Mouse (Mus musculus) forebrain, embryonic 10.5 days (tissue): ENCODE results near the gene Mtg1. TPM values are rescaled to one million over a fixed set of nuclear protein-coding genes. Genes with fewer than 3 reads are reported as not detected.

ENCODE experiments used
- polyA plus RNA-seq: library from polyadenylated mRNA; unstranded; fragments of >200 nt; fragmentation: Nextera tagmentation; extraction: Ambion mirVana; gene quantifications from 2 replicates; pipeline ENCODE4 v1.2.1, GENCODE M21; 2016

Mtg1 gene
- polyA plus RNA-seq, 1 experiment from 2014 or later, result 33.9 TPM

Other genes starting within 250 kb of the Mtg1 start
- 0.26 and 0.33 TPM in 2 replicates for gene Kndc1, start 242.9 kb upstream of the Mtg1 start, polyA plus RNA-seq
- gene Utf1, start 193.8 kb upstream of the Mtg1 start, polyA plus RNA-seq, result 0.25 TPM in 1 of 2 replicates, not detected in the other
- 0.67 and 0.91 TPM in 2 replicates for gene 6430531B16Rik, start 158.8 kb upstream of the Mtg1 start, polyA plus RNA-seq
- gene Adam8, start 145.0 kb upstream of the Mtg1 start, polyA plus RNA-seq, result 1.6 and 2.4 TPM in 2 replicates
- gene Zfp511, start 101.2 kb upstream of the Mtg1 start, polyA plus RNA-seq, result 39.2 and 41.7 TPM in 2 replicates
- 80.6 and 81.1 TPM in 2 replicates for gene Tubgcp2, start 100.9 kb upstream of the Mtg1 start, polyA plus RNA-seq
- 0.31 and 0.69 TPM in 2 replicates for gene Msx3, start 88.5 kb upstream of the Mtg1 start, polyA plus RNA-seq
- gene Caly, start 55.0 kb upstream of the Mtg1 start, polyA plus RNA-seq, result 0.58 and 2.1 TPM in 2 replicates
- not detected in 2 replicates for gene Prap1, start 44.2 kb upstream of the Mtg1 start, polyA plus RNA-seq
- gene Fuom, start 35.1 kb upstream of the Mtg1 start, polyA plus RNA-seq, result 11.5 and 12.1 TPM in 2 replicates
- gene Paox, start 21.8 kb upstream of the Mtg1 start, polyA plus RNA-seq, result 17.2 and 17.3 TPM in 2 replicates
- 151 TPM in 2 replicates for gene Echs1, start 21.1 kb upstream of the Mtg1 start, polyA plus RNA-seq
- gene Sprn, start 17.3 kb downstream of the Mtg1 start, polyA plus RNA-seq, result 0.20 and 0.62 TPM in 2 replicates
- not detected in 2 replicates for gene Olfr522, start 27.2 kb downstream of the Mtg1 start, polyA plus RNA-seq
- gene Olfr523, start 35.7 kb downstream of the Mtg1 start, polyA plus RNA-seq, result not detected in 2 replicates
- not detected in 2 replicates for gene Olfr524, start 68.4 kb downstream of the Mtg1 start, polyA plus RNA-seq
- gene Cd163l1, start 80.7 kb downstream of the Mtg1 start, polyA plus RNA-seq, result not detected in 2 replicates
- gene 5830411N06Rik, start 109.7 kb downstream of the Mtg1 start, polyA plus RNA-seq, result not detected in 2 replicates
- gene Olfr525, start 183.3 kb downstream of the Mtg1 start, polyA plus RNA-seq, result not detected in 2 replicates
- gene Olfr527, start 196.5 kb downstream of the Mtg1 start, polyA plus RNA-seq, result not detected in 2 replicates
- gene Olfr60, start 224.1 kb downstream of the Mtg1 start, polyA plus RNA-seq, result not detected in 2 replicates
- not detected in 2 replicates for gene Olfr530, start 238.8 kb downstream of the Mtg1 start, polyA plus RNA-seq